Mouse (Mus musculus) cortical plate, adult 2 months (tissue): ENCODE results near the gene Nln.

Source experiments
- CTCF ChIP-seq: fragments of 200-500 bp; IDR thresholded peaks from 2 replicates; pipeline ENCODE4 v1.5.1; 2011; ENCODE audit warnings: mild to moderate bottlenecking, control low read depth, low read length; ENCODE audit not compliant: insufficient read depth; ENCODE audit errors: extremely low read depth
- POLR2A ChIP-seq: fragments of 200-500 bp; IDR thresholded peaks from 2 replicates; pipeline ENCODE4 v1.6.1; 2011; ENCODE audit warnings: mild to moderate bottlenecking, low read length, control low read depth; ENCODE audit not compliant: insufficient read depth; ENCODE audit errors: extremely low read depth

GRCm38 (mm10) chr13:103976181-103976724 lies 133.2 kb downstream of the Nln start:
- no peak for TF ChIP-seq CTCF
- no peak for TF ChIP-seq POLR2A
